Mouse (Mus musculus): ENCODE measurements around the gene Raet1e. TPM values are rescaled to one million over a fixed set of nuclear protein-coding genes. Genes with fewer than 3 reads are reported as not detected.
A peak's percentile ranks its signal among the peaks of the same experiment; 100 is the strongest.
"Not testable (repeated sequence)": the region's sequence is repeated elsewhere in the genome, so short reads cannot be mapped to it uniquely, and the experiment has no call there.

The Raet1e gene
- polyA plus RNA-seq, 1 experiment from 2014 or later: 0.77 TPM

GRCm38 (mm10) chr10:22396680-22397079, 238.3 kb downstream of the Raet1e start:
- not testable (repeated sequence) for H3K9ac ChIP-seq; H3K9me3 ChIP-seq (replicated peaks)
- 18% methylated on average over 1 of the region's 1 CpGs for whole genome bisulfite sequencing (ENCODE audit: insufficient replicate concordance)

GRCm38 (mm10) chr10:22402225-22402917, 244.0 kb downstream of the Raet1e start:
- peak; percentile 61 for ATAC-seq (ENCODE audit: low read depth)
- H3K27ac ChIP-seq; H3K4me1 ChIP-seq (replicated peaks); DNase-seq; H3K9me3 ChIP-seq (replicated peaks); H3K27me3 ChIP-seq; H3K36me3 ChIP-seq; H3K4me2 ChIP-seq; H3K4me3 ChIP-seq (replicated peaks); H3K9ac ChIP-seq: not testable (repeated sequence)
- 0% methylated on average over 8 of the region's 11 CpGs for WGBS (ENCODE audit: insufficient replicate concordance)

More at GRCm38 (mm10) chr10:22396680-22397079, 238.3 kb downstream of the Raet1e start:
- DNase-seq; H3K4me2 ChIP-seq; ATAC-seq (ENCODE audit: low read depth); H3K4me3 ChIP-seq (replicated peaks); H3K27ac ChIP-seq; H3K36me3 ChIP-seq; H3K4me1 ChIP-seq (replicated peaks); H3K27me3 ChIP-seq: not testable (repeated sequence)

GRCm38 (mm10) chr10:22413702-22414494, 255.5 kb downstream of the Raet1e start:
- H3K9ac ChIP-seq; ATAC-seq (ENCODE audit: low read depth); H3K27me3 ChIP-seq; H3K9me3 ChIP-seq (replicated peaks); H3K4me3 ChIP-seq (replicated peaks); H3K4me2 ChIP-seq; H3K27ac ChIP-seq; H3K4me1 ChIP-seq (replicated peaks); DNase-seq; H3K36me3 ChIP-seq: not testable (repeated sequence)
- WGBS (ENCODE audit: insufficient replicate concordance): 0% methylated on average over 1 of the region's 8 CpGs

Other genes with a start within 250 kb of the Raet1e start
- gene 4930444G20Rik, start 90.5 kb upstream of the Raet1e start, polyA plus RNA-seq (2015; fragmentation: Nextera tagmentation; extraction: Ambion mirVana): not detected in 2 replicates
- gene E030030I06Rik, start 9.3 kb upstream of the Raet1e start, polyA plus RNA-seq (2015; fragmentation: Nextera tagmentation; extraction: Ambion mirVana): 3.0 and 3.2 TPM in 2 replicates
- gene H60b, start within 50 bp of the Raet1e start, polyA plus RNA-seq (2015; fragmentation: Nextera tagmentation; extraction: Ambion mirVana): 0.12 TPM in 1 of 2 replicates, not detected in the other
- 5.1 and 5.5 TPM in 2 replicates for gene Raet1d, start 202.0 kb downstream of the Raet1e start, polyA plus RNA-seq (2015; fragmentation: Nextera tagmentation; extraction: Ambion mirVana)